Mouse (Mus musculus) heart, embryonic 14.5 days (tissue): ENCODE results near the gene Cpeb3. TPM values are rescaled to one million over a fixed set of nuclear protein-coding genes. Genes with fewer than 3 reads are reported as not detected.
A peak's percentile ranks its signal among the peaks of the same experiment; 100 is the strongest.
"Not testable (repeated sequence)": the region's sequence is repeated elsewhere in the genome, so short reads cannot be mapped to it uniquely, and the experiment has no call there.

ENCODE experiments used
- ATAC-seq: fragments of 200-750 bp; cut with Nextera tagmentation; 2 replicates; pipeline ENCODE4 v1.8.0; 2017; ENCODE audit warnings: low read depth, moderate TSS enrichment; ENCODE audit not compliant: insufficient number of reproducible peaks, insufficient read depth, low FRiP score
- H3K27ac ChIP-seq, 2 experiments: fragments of 200-500 bp in 1 of 2; fragments of 300-500 bp in 1 of 2; sonication (generic) in 1 of 2; replicated peaks in 1 of 2; 2 replicates each; pipeline ENCODE4 v1.5.1; 2012 to 2014; ENCODE audit warnings: low read depth in 2 of 2, low read length in 2 of 2, control low read depth in 1 of 2, mild to moderate bottlenecking in 1 of 2, mixed read lengths in 1 of 2; ENCODE audit not compliant: control insufficient read depth in 1 of 2, insufficient read depth in 1 of 2
- H3K27me3 ChIP-seq: fragments of 300-500 bp; sonication (generic); 2 replicates; pipeline ENCODE4 v1.6.1; 2014; ENCODE audit warnings: mild to moderate bottlenecking, low read length, control low read depth; ENCODE audit not compliant: control insufficient read depth, insufficient read depth
- H3K36me3 ChIP-seq: fragments of 300-500 bp; sonication (generic); 2 replicates; pipeline ENCODE4 v1.6.1; 2014; ENCODE audit warnings: mild to moderate bottlenecking, control low read depth, low read length, mixed read lengths; ENCODE audit not compliant: control insufficient read depth, insufficient read depth
- H3K4me1 ChIP-seq, 2 experiments: fragments of 200-500 bp in 1 of 2; fragments of 300-500 bp in 1 of 2; sonication (generic) in 1 of 2; 2 replicates each; pipeline ENCODE4 v1.6.1; 2012 to 2014; ENCODE audit warnings: low read length in 2 of 2, control low read depth in 1 of 2, mixed read lengths in 1 of 2; ENCODE audit not compliant: control insufficient read depth in 2 of 2, insufficient read depth in 2 of 2
- H3K4me2 ChIP-seq: fragments of 300-500 bp; sonication (generic); 2 replicates; pipeline ENCODE4 v1.6.1; 2014; ENCODE audit warnings: mild to moderate bottlenecking, low read length
- H3K4me3 ChIP-seq, 2 experiments: fragments of 200-500 bp in 1 of 2; fragments of 300-500 bp in 1 of 2; sonication (generic) in 1 of 2; 2 replicates each; pipeline ENCODE4 v1.5.1; 2012 to 2014; ENCODE audit warnings: low read length in 2 of 2, mild to moderate bottlenecking in 2 of 2, control low read depth in 1 of 2, low read depth in 1 of 2, moderate library complexity in 1 of 2; ENCODE audit not compliant: control insufficient read depth in 1 of 2, insufficient read depth in 1 of 2
- H3K9ac ChIP-seq: fragments of 300-500 bp; sonication (generic); 2 replicates; pipeline ENCODE4 v1.6.1; 2014; ENCODE audit warnings: mild to moderate bottlenecking, low read length
- H3K9me3 ChIP-seq: fragments of 300-500 bp; sonication (generic); 2 replicates; pipeline ENCODE4 v1.6.1; 2016; ENCODE audit warnings: low read length, control low read depth; ENCODE audit not compliant: control insufficient read depth
- WGBS: fragments of 180-500 bp; shearing (Covaris S2); extraction: QIAGEN DNeasy Blood & Tissue Kit; methylation state at CpG from one replicate; pipeline ENCODE4 v1.1.7; 2014; 5-methylcytosine and 5-hydroxymethylcytosine counted together
- polyA plus RNA-seq: library from polyadenylated mRNA; unstranded; fragments of >200 nt; fragmentation: Nextera tagmentation; extraction: Ambion mirVana; gene quantifications from 2 replicates; pipeline ENCODE4 v1.2.1, GENCODE M21; 2014

The Cpeb3 gene
- polyA plus RNA-seq, 1 experiment from 2014 or later = 8.8 TPM

DNA sequence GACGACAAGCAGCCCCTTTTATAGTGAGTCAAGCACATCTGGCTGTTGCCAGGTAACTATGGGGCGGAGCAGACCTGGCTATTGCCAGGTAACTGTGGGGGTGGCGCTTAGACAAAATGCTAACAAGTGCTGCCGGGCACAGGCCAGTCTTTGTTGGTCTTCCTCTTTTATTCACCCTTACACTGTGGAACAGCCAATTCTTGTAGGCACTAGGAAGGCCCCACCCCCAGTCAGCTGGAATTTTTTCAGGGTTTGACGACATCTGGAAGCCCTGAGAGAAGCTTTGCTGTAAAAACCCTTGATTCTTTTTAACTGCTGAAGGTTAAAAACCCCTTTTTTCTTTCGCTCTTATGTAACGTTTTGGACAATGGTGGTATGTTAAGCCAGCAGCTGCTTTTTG is 30.2 kb upstream of the Cpeb3 start:
- H3K4me1 ChIP-seq = peaks cover 0 to 7% of the 10 kb centered on the region in 2 experiments; a peak in 3 of 4 replicates
- ATAC-seq = no peak
- H3K4me2 ChIP-seq = no peak overlapping the region

DNA sequence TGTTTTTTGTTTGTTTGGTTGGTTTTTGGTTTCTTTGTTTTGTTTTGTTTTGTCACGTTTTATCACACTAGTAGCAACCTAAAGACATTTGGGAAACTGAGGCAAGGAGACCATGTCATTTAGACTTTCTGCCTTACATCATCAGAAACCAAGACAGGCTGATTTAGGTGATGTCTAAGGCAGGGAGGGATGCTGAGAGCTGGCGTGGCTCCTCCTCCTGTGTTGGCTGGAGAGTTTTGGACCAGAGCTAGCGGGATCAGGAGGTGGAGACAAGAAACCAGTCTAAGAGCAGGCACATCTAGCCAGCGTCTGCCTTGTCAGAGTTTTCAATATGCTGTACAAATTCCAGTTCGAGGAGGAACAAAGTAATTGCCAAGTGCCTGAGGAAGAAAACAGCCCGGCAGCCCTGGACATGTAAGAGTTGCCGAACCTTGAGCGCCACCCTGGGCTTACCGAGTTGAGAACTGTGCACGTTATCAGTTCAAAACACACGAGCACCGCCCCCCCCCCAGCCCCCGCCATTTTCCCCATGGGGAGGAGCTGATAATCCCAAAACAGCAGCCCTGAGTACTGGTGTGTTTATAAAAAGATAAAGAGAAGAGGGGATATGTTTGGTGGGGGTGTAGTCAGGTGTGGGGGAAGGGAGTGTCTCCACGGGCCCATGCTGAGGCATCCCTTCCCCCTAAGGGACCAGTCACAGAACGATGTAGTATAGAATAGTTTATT is 29.5 kb upstream of the Cpeb3 start:
- H3K27ac ChIP-seq = no peak overlapping the region
- H3K36me3 ChIP-seq = no peaks in the 10 kb centered on the region
- peaks cover 2 to 9% of the 10 kb centered on the region in 2 experiments; a peak in 3 of 4 replicates for H3K4me1 ChIP-seq
- 4% methylated on average over 15 of the region's 15 CpGs for WGBS
- no peak overlapping the region for H3K4me3 ChIP-seq
- no peaks in the 10 kb centered on the region for H3K9me3 ChIP-seq
- peak overlapping the region; percentile 44 for H3K4me2 ChIP-seq
- ATAC-seq = no peak
- peaks cover 33% of the 10 kb centered on the region for H3K27me3 ChIP-seq
- no peak overlapping the region for H3K9ac ChIP-seq

More for the DNA sequence above, 30.2 kb upstream of the Cpeb3 start:
- peaks cover 27% of the 10 kb centered on the region for H3K27me3 ChIP-seq
- H3K27ac ChIP-seq = no peak overlapping the region
- H3K4me3 ChIP-seq = no peak overlapping the region
- H3K9me3 ChIP-seq = no peaks in the 10 kb centered on the region
- H3K36me3 ChIP-seq = no peaks in the 10 kb centered on the region
- 24% methylated on average over 7 of the region's 7 CpGs for WGBS
- H3K9ac ChIP-seq = no peak overlapping the region

DNA sequence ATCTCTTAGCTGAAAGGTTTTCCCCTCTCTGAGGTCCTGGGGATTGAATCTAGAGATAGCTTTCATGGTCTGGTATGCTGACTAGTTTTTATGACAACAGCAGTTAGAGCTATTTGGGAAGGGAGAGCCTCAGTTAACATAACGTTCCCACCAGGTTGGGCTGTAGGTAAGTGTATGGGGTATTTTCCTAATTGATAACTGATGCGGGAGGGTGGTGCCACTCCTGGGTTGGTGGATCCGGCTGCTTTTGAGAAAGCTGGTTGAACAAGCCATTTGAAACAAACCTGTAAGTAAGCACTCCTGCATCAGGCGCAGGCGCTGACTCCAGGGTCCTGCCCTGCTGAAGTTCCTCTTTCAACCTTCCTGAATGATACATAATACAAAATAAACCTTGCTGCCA is 28.9 kb upstream of the Cpeb3 start:
- H3K27ac ChIP-seq = no peak overlapping the region
- H3K4me3 ChIP-seq = no peak overlapping the region
- H3K36me3 ChIP-seq = no peaks in the 10 kb centered on the region
- no peak for ATAC-seq
- H3K4me1 ChIP-seq = peaks cover 2 to 9% of the 10 kb centered on the region in 2 experiments; a peak in 3 of 4 replicates
- no peak overlapping the region for H3K9ac ChIP-seq
- H3K9me3 ChIP-seq = no peaks in the 10 kb centered on the region
- H3K4me2 ChIP-seq = no peak overlapping the region
- WGBS = 40% methylated on average over 5 of the region's 5 CpGs
- H3K27me3 ChIP-seq = peaks cover 35% of the 10 kb centered on the region

DNA sequence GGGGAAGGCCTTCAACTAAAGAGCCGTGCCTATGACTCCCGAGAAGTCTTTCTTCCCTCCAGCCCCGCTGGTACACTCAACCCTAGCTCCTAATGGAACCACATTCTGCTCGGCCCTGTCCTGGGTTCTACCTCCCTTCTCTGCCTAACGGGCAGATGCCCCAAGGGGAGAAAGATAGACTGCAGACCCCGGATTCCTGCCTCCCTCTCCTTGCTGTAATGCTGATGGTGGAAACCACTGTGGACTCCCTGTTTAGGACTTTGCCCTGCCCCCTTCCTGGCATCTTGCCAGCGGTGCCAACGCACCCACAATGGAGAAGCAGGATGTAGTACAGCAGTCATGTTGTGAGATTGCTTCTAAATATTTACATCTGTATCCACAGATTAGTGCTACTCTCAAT is 27.4 kb upstream of the Cpeb3 start:
- H3K4me1 ChIP-seq = peaks cover 2 to 9% of the 10 kb centered on the region in 2 experiments; a peak in 3 of 4 replicates
- no peak for ATAC-seq
- H3K27me3 ChIP-seq = peaks cover 35% of the 10 kb centered on the region
- H3K9ac ChIP-seq = no peak overlapping the region
- H3K36me3 ChIP-seq = no peaks in the 10 kb centered on the region
- WGBS = 45% methylated on average over 8 of the region's 8 CpGs
- no peak overlapping the region for H3K27ac ChIP-seq
- no peak overlapping the region for H3K4me2 ChIP-seq
- H3K9me3 ChIP-seq = no peaks in the 10 kb centered on the region
- H3K4me3 ChIP-seq = no peak overlapping the region

DNA sequence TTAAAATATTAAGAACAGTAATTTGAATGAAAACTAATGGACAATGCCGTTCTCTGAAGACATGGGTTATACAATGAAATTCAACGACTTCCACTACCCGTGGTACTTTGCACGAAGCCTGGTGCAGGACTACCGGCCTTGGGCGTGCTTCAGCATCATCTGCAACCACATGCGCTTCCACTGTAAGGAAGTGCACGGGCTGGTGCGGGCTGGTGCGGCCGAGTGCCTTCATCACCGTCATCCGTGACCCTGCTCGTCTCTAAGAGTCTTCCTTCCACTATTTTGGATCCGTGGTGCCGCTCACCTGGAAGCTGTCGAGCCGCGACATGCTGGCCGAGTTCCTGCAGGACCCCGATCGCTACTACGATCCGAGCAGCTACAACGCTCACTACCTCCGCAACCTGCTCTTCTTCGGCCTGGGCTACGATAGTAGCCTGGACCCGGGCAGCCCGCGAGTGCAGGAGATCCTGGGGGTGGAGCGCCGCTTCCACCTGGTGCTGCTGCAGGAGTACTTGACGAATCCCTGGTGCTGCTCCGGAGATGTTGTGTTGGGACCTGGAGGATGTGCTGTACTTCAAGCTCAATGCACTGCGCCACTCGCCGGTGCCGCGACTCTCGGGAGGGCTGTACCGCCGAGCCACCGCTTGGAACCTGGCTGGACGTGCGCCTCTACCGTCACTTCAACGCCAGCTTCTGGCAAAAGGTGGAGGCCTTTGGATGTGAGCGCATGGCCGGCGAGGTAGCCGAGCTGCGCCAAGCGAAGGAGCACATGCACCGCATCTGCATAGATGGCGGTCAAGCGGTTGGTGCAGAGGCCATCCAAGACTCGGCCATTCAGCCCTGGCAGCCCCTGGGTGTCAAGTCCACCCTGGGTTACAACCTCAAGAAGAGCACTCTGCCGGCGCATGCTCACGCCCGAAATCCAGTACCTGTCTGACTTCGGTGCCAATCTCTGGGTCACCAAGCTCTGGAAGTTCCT is 25.4 kb upstream of the Cpeb3 start:
- Histone ChIP-seq H3K4me1 (peaks cover 2 to 9% of the 10 kb centered on the region in 2 experiments; a peak in 3 of 4 replicates), H3K36me3 (no peaks in the 10 kb centered on the region), H3K27me3 (peaks cover 35% of the 10 kb centered on the region), H3K9me3 (no peaks in the 10 kb centered on the region), H3K4me2 (peak overlapping the region; percentile 81), H3K4me3 (peak overlapping the region; percentile 42 to 43), H3K27ac (no peak overlapping the region), H3K9ac (peak overlapping the region; percentile 59; the same call in 1 of the 2 replicates)
- 5% methylated on average over 63 of the region's 63 CpGs for WGBS
- ATAC-seq = peak; percentile 9; the same call in 1 of the 2 replicates

DNA sequence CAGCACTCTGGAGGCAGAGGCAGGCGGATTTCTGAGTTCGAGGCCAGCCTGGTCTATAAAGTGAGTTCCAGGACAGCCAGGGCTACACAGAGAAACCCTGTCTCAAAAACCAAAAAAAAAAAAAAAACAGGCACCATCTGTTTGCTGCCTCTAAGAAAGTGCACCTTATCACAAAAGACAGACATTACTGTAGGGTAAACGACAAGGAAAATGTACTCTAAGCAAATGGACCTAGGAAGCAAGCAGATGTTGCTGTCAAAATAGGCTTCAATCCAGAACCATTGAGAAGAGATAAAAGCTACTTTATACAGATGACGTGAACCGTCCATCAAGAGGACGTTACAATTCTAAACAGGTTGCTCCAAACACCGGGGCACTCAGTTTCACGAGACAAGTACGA is 24.2 kb upstream of the Cpeb3 start:
- H3K4me1 ChIP-seq, H3K4me2 ChIP-seq, H3K9ac ChIP-seq, ATAC-seq, H3K9me3 ChIP-seq, H3K36me3 ChIP-seq, H3K4me3 ChIP-seq, H3K27ac ChIP-seq: not testable (repeated sequence)
- 70% methylated on average over 9 of the region's 9 CpGs for WGBS
- H3K27me3 ChIP-seq = peaks cover 35% of the 10 kb centered on the region

DNA sequence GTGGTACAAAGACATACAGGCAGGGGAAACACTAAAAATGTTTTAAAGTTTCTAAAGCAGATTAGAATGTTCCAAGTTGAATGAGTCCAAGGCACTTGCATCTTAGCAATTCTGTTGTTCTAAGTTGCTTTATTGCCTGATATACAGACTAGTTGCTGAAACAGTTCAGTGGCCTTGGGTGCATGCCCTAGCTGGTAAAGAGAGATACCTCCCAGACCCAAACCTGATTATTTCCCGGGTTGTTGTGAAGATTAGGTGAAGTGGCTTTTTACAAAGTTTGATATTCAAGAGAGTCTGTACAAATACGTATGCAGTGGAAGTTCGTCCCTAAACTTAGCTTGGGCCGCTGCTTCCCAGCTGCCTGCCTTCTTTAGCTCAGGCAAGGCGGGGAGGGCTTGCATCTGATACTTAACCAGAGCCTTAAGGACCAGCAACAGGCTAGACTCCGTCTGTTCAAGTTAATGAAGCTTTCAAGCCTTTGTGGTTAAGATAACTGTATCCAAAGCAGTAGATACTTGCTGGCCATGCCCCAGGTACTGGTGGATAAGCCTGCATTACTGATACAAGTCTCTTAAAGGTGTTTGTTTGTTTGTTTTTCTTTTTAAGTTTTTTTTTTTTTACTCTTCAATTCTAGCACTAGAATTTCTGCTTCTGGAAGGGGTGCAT is 16.9 kb upstream of the Cpeb3 start:
- no peak for ATAC-seq
- Histone ChIP-seq H3K4me2 (no peak overlapping the region), H3K36me3 (peaks cover 40% of the 10 kb centered on the region), H3K27me3 (no peaks in the 10 kb centered on the region), H3K4me1 (no peaks in the 10 kb centered on the region), H3K27ac (no peak overlapping the region), H3K9ac (no peak overlapping the region), H3K9me3 (no peaks in the 10 kb centered on the region), H3K4me3 (no peak overlapping the region)
- WGBS = 61% methylated on average over 6 of the region's 6 CpGs
